Mouse (Mus musculus) liver, embryonic 14.5 days (tissue): ENCODE data around the gene Crebl2. TPM values are rescaled to one million over a fixed set of nuclear protein-coding genes. Genes with fewer than 3 reads are reported as not detected.

ENCODE experiments used
- ATAC-seq: fragments of 200-750 bp; cut with Nextera tagmentation; 2 replicates; pipeline ENCODE4 v1.8.0; 2017; ENCODE audit warnings: moderate number of reproducible peaks, mild to moderate bottlenecking, moderate library complexity; ENCODE audit not compliant: insufficient read depth
- DNase-seq, 3 experiments: peaks; one replicate each; pipeline ENCODE4 v3.0.0-alpha.2; 2012 to 2013; ENCODE audit warnings: low read depth in 3 of 3, low spot score in 3 of 3
- H3K27ac ChIP-seq: fragments of 300-500 bp; sonication (generic); 2 replicates; pipeline ENCODE4 v1.5.1; 2014; ENCODE audit warnings: moderate library complexity, mild to moderate bottlenecking, control low read depth, inconsistent platforms
- H3K27me3 ChIP-seq: fragments of 300-500 bp; sonication (generic); 2 replicates; pipeline ENCODE4 v1.6.1; 2014; ENCODE audit warnings: mild to moderate bottlenecking, low read length, moderate library complexity; ENCODE audit not compliant: control insufficient read depth, insufficient read depth
- H3K36me3 ChIP-seq: fragments of 300-500 bp; sonication (generic); replicated peaks from 2 replicates; pipeline ENCODE4 v1.6.1; 2014; ENCODE audit warnings: low read depth; ENCODE audit not compliant: control insufficient read depth, insufficient read depth
- H3K4me1 ChIP-seq, 2 experiments: fragments of 200-500 bp in 1 of 2; fragments of 300-500 bp in 1 of 2; sonication (generic) in 1 of 2; replicated peaks; 2 replicates each; pipeline ENCODE4 v1.6.1; 2012 to 2014; ENCODE audit warnings: antibody characterized with exemption in 1 of 2, inconsistent platforms in 1 of 2, low read length in 1 of 2; ENCODE audit not compliant: control insufficient read depth in 2 of 2, insufficient read depth in 2 of 2
- H3K4me2 ChIP-seq: fragments of 300-500 bp; sonication (generic); 2 replicates; pipeline ENCODE4 v1.6.1; 2014; ENCODE audit warnings: low read depth, mild to moderate bottlenecking, control low read depth, moderate library complexity
- H3K4me3 ChIP-seq, 2 experiments: fragments of 200-500 bp in 1 of 2; fragments of 300-500 bp in 1 of 2; sonication (generic) in 1 of 2; 2 replicates each; pipeline ENCODE4 v1.5.1; 2012 to 2014; ENCODE audit warnings: low read depth in 2 of 2, low read length in 2 of 2, mild to moderate bottlenecking in 2 of 2, control low read depth in 1 of 2, inconsistent platforms in 1 of 2, moderate library complexity in 1 of 2; ENCODE audit not compliant: insufficient read depth in 1 of 2
- H3K9ac ChIP-seq: fragments of 300-500 bp; sonication (generic); replicated peaks from 2 replicates; pipeline ENCODE4 v1.6.1; 2014; ENCODE audit warnings: mild to moderate bottlenecking, control low read depth, moderate library complexity
- H3K9me3 ChIP-seq: fragments of 300-500 bp; sonication (generic); 2 replicates; pipeline ENCODE4 v1.6.1; 2016; ENCODE audit warnings: low read length, mixed read lengths; ENCODE audit not compliant: control insufficient read depth
- CTCF ChIP-seq: IDR thresholded peaks from 2 replicates; pipeline ENCODE4 v1.5.1; 2016; ENCODE audit warnings: antibody characterized with exemption, low read depth, control low read depth
- EP300 ChIP-seq: IDR thresholded peaks from 2 replicates; pipeline ENCODE4 v1.6.1; 2016; ENCODE audit warnings: antibody characterized with exemption, low read depth
- WGBS: fragments of 180-500 bp; shearing (Covaris S2); extraction: QIAGEN DNeasy Blood & Tissue Kit; methylation state at CpG from one replicate; pipeline ENCODE4 v1.1.7; 2014; ENCODE audit not compliant: insufficient replicate concordance; 5-methylcytosine and 5-hydroxymethylcytosine counted together
- polyA plus RNA-seq, 2 experiments: library from polyadenylated mRNA; depleted of rRNA in 1 of 2; stranded (reverse) in 1 of 2; unstranded in 1 of 2; fragments of >200 nt; fragmentation: Nextera tagmentation in 1 of 2; extraction: Ambion mirVana in 1 of 2; gene quantifications; 2 replicates each; pipeline versions ENCODE4 v1.2.1 to v1.2.3; 2012 to 2014

Gene Crebl2
- polyA plus RNA-seq, 2 experiments: 1.6 to 2.9 TPM

DNA sequence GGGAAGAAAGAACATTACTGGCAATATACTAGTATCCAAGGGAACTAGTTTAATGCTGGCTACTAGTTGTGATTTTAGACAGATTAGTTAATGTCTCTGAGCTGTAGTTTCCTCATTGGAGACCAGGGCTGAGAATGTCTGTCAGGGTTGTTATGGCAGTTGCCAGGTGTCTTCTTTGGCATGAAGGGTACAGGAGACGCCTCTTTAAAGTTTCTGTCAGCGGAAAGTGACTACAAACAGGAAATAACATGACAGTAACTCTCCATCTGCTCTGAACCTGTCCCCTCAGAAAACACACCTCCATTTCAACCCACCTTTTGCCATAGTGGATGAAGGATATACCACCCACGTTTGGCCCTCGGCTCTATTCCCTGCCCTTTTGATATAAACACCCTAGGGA, 53.7 kb downstream of the Crebl2 start:
- Histone ChIP-seq H3K9me3 (no peaks in the 10 kb centered on the region), H3K4me2 (no peak overlapping the region), H3K4me3 (no peak overlapping the region), H3K9ac (no peak overlapping the region), H3K4me1 (peaks cover 0 to 3% of the 10 kb centered on the region in 2 experiments; a peak in 2 of 4 replicates), H3K27me3 (peaks cover 2% of the 10 kb centered on the region; the same call in 1 of the 2 replicates), H3K36me3 (no peaks in the 10 kb centered on the region), H3K27ac (no peak overlapping the region)
- 63% methylated on average over 4 of the region's 4 CpGs for WGBS
- DNase-seq (no peak), ATAC-seq (no peak)
- TF ChIP-seq EP300: no peak
- no peak for TF ChIP-seq CTCF

DNA sequence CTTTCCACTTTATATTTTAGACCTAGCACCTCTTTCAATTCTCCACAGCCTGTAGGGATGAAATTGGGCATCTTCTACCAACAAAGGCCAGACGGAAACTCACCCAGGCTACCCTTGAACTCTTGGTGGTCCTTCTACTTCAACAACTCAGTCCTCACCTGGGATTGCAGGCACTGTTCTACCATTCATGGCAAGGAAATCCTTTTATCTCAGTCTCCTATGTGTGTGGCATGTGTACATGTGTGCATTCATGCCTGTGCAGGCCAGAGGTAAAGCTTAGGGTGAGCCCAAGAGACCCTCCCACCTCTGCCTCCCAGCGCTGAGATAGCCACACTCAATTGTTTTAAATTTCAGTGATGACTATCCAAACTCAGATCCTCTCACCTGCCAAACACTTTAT, 55.6 kb downstream of the Crebl2 start:
- TF ChIP-seq EP300: no peak
- TF ChIP-seq CTCF: no peak
- no peak for DNase-seq
- ATAC-seq: no peak
- Histone ChIP-seq H3K27ac (no peak overlapping the region), H3K4me1 (no peaks in the 10 kb centered on the region; a peak in 2 of 4 replicates), H3K9ac (no peak overlapping the region), H3K4me3 (no peak overlapping the region), H3K4me2 (no peak overlapping the region), H3K27me3 (peaks cover 2% of the 10 kb centered on the region; the same call in 1 of the 2 replicates), H3K9me3 (no peaks in the 10 kb centered on the region), H3K36me3 (no peaks in the 10 kb centered on the region)
- WGBS: 83% methylated on average over 2 of the region's 2 CpGs

DNA sequence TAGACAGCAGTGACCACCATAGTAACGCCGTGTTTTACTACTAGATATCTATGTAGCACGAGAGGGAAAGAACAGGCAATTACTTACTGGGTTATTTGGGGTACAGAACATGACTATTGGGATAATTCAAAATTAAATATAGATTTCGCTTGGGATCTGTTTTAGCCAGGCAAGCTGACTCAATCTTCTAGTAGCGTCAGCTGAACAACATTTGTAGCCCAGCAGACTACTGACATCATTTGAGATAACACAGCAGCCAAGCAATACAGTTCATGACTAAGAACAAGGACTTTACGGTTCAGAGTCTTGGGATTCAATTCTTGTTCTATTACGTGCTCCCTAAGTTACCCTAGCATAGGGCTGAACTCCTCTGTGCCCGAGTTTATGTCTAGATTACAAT, 56.5 kb downstream of the Crebl2 start:
- DNase-seq (no peak), ATAC-seq (no peak)
- 75% methylated on average over 8 of the region's 8 CpGs for WGBS
- H3K36me3 ChIP-seq: no peaks in the 10 kb centered on the region
- peaks cover 2% of the 10 kb centered on the region; the same call in 1 of the 2 replicates for H3K27me3 ChIP-seq
- no peak overlapping the region for H3K4me3 ChIP-seq
- H3K9me3 ChIP-seq: no peaks in the 10 kb centered on the region
- H3K27ac ChIP-seq: no peak overlapping the region
- H3K9ac ChIP-seq: no peak overlapping the region
- no peaks in the 10 kb centered on the region; a peak in 2 of 4 replicates for H3K4me1 ChIP-seq
- no peak for TF ChIP-seq EP300
- TF ChIP-seq CTCF: no peak
- H3K4me2 ChIP-seq: no peak overlapping the region

DNA sequence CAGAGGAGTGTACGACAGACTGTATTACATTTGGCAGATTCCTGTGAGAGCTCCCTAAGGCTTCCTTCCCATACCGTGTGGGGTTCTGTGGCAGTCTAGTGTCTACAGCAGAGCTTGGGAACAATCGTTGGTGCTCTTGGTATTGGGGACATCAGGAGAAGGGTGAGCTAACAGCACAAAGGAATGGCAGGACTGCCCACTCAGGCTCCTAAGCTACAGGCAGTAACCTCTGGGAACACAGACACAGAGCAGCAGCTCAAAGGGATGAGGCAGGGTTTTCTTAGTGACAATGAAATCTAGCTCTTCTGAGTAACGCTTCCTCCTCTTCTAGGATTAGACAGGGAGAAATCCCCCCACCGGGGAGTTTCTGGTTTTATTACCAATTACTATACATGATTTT, 57.1 kb downstream of the Crebl2 start:
- Histone ChIP-seq H3K36me3 (no peaks in the 10 kb centered on the region), H3K27ac (no peak overlapping the region), H3K4me1 (no peaks in the 10 kb centered on the region; a peak in 2 of 4 replicates), H3K4me3 (no peak overlapping the region), H3K4me2 (no peak overlapping the region), H3K27me3 (peaks cover 2% of the 10 kb centered on the region; the same call in 1 of the 2 replicates), H3K9me3 (no peaks in the 10 kb centered on the region), H3K9ac (no peak overlapping the region)
- ATAC-seq (no peak), DNase-seq (no peak)
- TF ChIP-seq CTCF: no peak
- no peak for TF ChIP-seq EP300
- 58% methylated on average over 5 of the region's 5 CpGs for WGBS

DNA sequence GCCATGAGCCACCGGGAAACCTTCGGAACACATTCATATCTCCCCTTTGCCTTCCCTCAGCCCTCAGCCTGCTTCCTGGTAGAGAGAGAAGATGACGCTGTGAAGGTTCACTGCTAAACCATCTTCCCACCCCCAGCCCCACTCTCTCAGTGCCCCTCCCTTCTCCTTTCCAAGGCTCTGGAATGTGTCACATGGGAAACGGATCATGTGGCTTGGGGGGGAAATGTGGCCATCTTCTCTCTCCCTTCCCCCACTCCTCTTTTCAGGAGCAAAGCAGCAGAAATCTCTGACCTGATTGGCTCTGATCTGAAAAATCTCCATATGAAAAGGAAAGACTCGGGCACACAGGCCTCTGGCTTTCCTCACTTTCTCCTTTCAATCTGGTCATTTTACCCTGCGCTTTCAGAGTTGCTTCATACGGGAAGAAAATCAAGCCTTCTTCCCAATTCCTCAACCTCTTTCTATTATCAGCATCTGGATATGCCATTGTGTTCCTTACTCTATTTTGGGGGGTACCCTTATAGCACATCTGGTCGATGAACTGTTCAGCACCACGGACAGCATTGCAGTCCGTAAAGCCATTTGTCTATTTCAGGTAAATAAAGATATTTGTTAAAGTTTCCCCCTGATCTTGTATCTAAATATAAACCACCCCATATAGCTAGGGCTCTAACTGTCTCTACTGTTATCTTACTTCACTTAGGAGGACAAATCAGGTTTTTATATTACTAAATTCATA, 57.9 kb downstream of the Crebl2 start:
- Histone ChIP-seq H3K9ac (no peak overlapping the region), H3K4me1 (no peaks in the 10 kb centered on the region; a peak in 2 of 4 replicates), H3K4me2 (no peak overlapping the region), H3K27me3 (peaks cover 2% of the 10 kb centered on the region; the same call in 1 of the 2 replicates), H3K4me3 (0 out of 4 replicates have a peak overlapping the region, but pooled peaks of 1 of the 2 experiments have one; percentile 17), H3K36me3 (no peaks in the 10 kb centered on the region), H3K27ac (no peak overlapping the region), H3K9me3 (no peaks in the 10 kb centered on the region)
- TF ChIP-seq CTCF (no peak), EP300 (no peak)
- WGBS: 19% methylated on average over 10 of the region's 10 CpGs
- DNase-seq (no peak), ATAC-seq (no peak)
